ENCODE assay signal across 12 mouse cellular contexts in the genomic region with DNA sequence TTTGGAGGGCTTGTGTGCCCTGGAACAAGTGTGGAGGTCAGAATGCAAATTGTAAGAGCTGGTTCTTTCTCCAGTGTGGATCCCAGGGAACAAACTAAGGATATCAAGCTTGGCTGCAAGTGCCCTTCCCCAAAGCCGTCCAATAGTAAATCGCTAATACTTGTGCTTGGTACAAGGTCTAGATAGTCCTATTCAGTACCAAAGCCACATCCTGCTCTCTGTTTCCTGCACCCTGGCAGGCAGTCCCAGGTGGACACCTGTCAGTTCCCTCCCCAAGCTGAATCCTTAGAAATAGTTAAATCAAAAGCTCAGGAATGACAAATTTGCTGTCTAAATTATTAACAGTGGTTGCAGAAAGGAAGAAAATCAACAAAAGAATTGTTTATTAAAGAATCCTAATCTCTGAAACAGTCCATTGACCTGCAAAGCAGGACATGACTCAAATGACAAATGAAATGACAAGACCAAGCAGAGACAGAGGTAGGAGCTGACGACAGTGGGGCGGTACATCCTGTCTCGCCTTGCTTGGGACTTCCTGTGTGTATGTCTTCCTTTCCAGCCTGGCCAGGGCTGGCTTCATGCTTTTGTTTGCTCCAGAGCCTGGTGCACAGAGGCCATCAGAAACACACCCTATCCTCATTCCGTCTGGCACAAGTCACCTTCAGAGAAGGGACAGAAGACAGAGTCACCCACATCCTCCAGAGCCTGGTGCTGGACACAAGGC. TPM values are rescaled to one million over a fixed set of nuclear protein-coding genes. Genes with fewer than 3 reads are reported as not detected.
DNase-seq lines count a peak whose midpoint lies in the region; ATAC-seq and TF ChIP-seq lines count a peak whose summit lies in the region.
"Had no signal": no experiment of that assay in that cellular context is flagged by ENCODE, and none has a peak within 500 bp of the region (broad histone marks: within the 10 kb centered on the region; RNA-seq: fewer than 3 reads in every experiment).

No protein-coding gene starts in this region.

- H3K4me2 ChIP-seq in lung, embryonic 14.5 days, result no peak overlapping the region
- H3K4me2 ChIP-seq: stomach, embryonic 15.5 days had no signal

- no peak for TF ChIP-seq CTCF in lung, embryonic 14.5 days (IDR thresholded peaks at IDR 0.05; ENCODE audit: low read depth)

- no peak for ATAC-seq in lung, embryonic 14.5 days (ENCODE audit: insufficient read depth)

- no peak overlapping the region for H3K4me3 ChIP-seq in lung, embryonic 14.5 days (ENCODE audit: low read depth, low read length)
- H3K4me3 ChIP-seq: heart, adult 2 months; myocyte; stomach, embryonic 15.5 days had no signal

- no peaks in the 10 kb centered on the region for H3K27me3 ChIP-seq in lung, embryonic 14.5 days (ENCODE audit: insufficient read depth, low read length)
- H3K27me3 ChIP-seq: stomach, embryonic 15.5 days had no signal

- H3K9ac ChIP-seq in lung, embryonic 14.5 days, result no peak overlapping the region
- H3K9ac ChIP-seq: stomach, embryonic 15.5 days had no signal

- peak; percentile 33 for DNase-seq in adrenal gland, adult 2 months
- no peak for DNase-seq in adrenal gland, adult 8-10 months
- peak; percentile 43 for DNase-seq in thymus, postnatal 14 days
- no peak for DNase-seq in thymus, adult 18-20 months
- DNase-seq in lung, embryonic 14.5 days, result peak; percentile 44
- no peak for DNase-seq in frontal cortex, postnatal 25 days (ENCODE audit: low spot score in 2 of 2)
- DNase-seq in layer of hippocampus, adult 9-10 months (ENCODE audit: low spot score), result no peak
- DNase-seq in frontal cortex, postnatal 36 days (ENCODE audit: low spot score in 2 of 2), result no peak
- DNase-seq: cerebellum, postnatal 10 days had no signal

- H3K4me1 ChIP-seq in lung, embryonic 14.5 days (ENCODE audit: insufficient read depth), result no peaks in the 10 kb centered on the region
- H3K4me1 ChIP-seq: stomach, embryonic 15.5 days had no signal

- WGBS in lung, embryonic 14.5 days, result 52% methylated on average over 6 of the region's 6 CpGs

- H3K36me3 ChIP-seq in lung, embryonic 14.5 days (ENCODE audit: insufficient read depth), result no peaks in the 10 kb centered on the region
- H3K36me3 ChIP-seq: stomach, embryonic 15.5 days had no signal

- no peaks in the 10 kb centered on the region for H3K9me3 ChIP-seq in lung, embryonic 14.5 days (ENCODE audit: low read depth, low read length)
- H3K9me3 ChIP-seq: stomach, embryonic 15.5 days had no signal

- H3K27ac ChIP-seq in lung, embryonic 14.5 days (ENCODE audit: low read depth), result peak overlapping the region; percentile 43; the same call in 1 of the 2 replicates
- H3K27ac ChIP-seq: heart, adult 2 months; stomach, embryonic 15.5 days had no signal

RNA-seq across cellular contexts. Expression of a gene that starts 8.2 kb away (rescaled TPM):
- total RNA-seq in adrenal gland, adult 2 months (2021), result 10 to 100 TPM in 1 of 2 experiments, 1 to 10 TPM in 1; 6.0 to 12.9 TPM
- 43.4 and 52.4 TPM in 2 replicates for polyA plus RNA-seq in adrenal gland, adult 2 months (2012; rRNA removed)
- total RNA-seq in adrenal gland, adult 8-10 months (2022), result 10 to 100 TPM in 1 of 4 experiments, 1 to 10 TPM in 3; 7.6 to 11.1 (median 8.6) TPM
- polyA plus RNA-seq in lung, embryonic 14.5 days (2014; fragmentation: Nextera tagmentation; extraction: Ambion mirVana), result 13.6 and 15.3 TPM in 2 replicates

Comparison
In these comparisons a context has a peak if more than half of its experiments do, and no peak if none do; other contexts are left out.
1. DNase-seq: peak in adrenal gland, adult 2 months (single experiment), thymus, postnatal 14 days (single experiment) and lung, embryonic 14.5 days (single experiment); none in adrenal gland, adult 8-10 months (single experiment), thymus, adult 18-20 months (0 of 2), frontal cortex, postnatal 25 days (0 of 2), layer of hippocampus, adult 9-10 months (single experiment) and frontal cortex, postnatal 36 days (0 of 2).